Comparison of ENCODE assay signal across 8 mouse cellular contexts in the genomic region with DNA sequence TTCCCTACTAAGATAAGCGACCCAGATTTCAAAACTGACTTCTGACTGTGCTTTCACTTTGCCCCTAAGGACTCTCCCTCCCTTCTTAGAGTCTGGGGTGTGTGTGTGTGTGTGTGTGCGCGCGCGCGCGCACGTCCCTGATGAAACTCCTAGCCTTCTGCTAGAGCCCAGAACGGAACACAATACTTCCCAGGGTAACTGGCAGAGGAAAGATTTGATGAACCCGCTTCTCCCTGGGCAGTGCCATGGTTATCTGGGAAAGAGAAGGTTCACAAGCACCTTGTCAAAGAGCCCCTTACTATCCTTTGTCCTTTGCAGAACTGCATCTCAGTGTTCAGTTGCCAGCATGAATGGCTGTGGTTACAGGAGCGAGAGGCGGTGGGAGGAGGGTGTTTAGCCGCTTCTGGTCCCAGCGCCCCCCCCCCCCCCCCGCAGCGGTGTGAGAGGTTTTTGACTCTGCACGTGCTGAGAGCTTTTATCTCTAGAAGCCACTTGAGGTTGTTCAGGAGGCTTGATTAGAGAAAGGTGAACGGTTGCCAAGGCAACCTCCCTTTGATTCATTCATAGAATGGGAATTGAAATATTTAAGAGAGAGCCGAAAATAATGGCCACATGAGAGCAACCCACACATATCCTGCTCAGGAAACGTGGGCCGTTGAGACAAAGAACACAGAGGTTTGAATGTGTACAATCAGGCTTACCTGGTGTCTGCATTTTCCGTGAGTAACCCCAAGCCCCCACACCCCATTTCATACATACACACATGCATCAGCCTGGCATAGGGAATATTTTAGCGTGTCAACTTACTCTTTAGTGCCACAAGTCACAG.
DNase-seq lines count a peak whose midpoint lies in the region; ATAC-seq and TF ChIP-seq lines count a peak whose summit lies in the region.

No protein-coding gene starts in this region.

- H3K9ac ChIP-seq in liver, embryonic 12.5 days: no peak overlapping the region
- H3K9ac ChIP-seq in liver, postnatal 0 days (replicated peaks): no peak overlapping the region
- H3K9ac ChIP-seq in embryonic facial prominence, embryonic 15.5 days: no peak overlapping the region
- no peak overlapping the region for H3K9ac ChIP-seq in limb, embryonic 12.5 days (replicated peaks)
- H3K9ac ChIP-seq in neural tube, embryonic 13.5 days: peak overlapping the region; percentile 14; the same call in 1 of the 2 replicates

- H3K36me3 ChIP-seq in liver, embryonic 12.5 days: no peaks in the 10 kb centered on the region
- H3K36me3 ChIP-seq in liver, postnatal 0 days (replicated peaks; ENCODE audit: insufficient read depth, low read length): no peaks in the 10 kb centered on the region
- no peaks in the 10 kb centered on the region for H3K36me3 ChIP-seq in embryonic facial prominence, embryonic 15.5 days
- no peaks in the 10 kb centered on the region for H3K36me3 ChIP-seq in limb, embryonic 12.5 days
- no peaks in the 10 kb centered on the region for H3K36me3 ChIP-seq in neural tube, embryonic 13.5 days

- H3K9me3 ChIP-seq in liver, embryonic 12.5 days (replicated peaks): no peaks in the 10 kb centered on the region
- no peaks in the 10 kb centered on the region for H3K9me3 ChIP-seq in liver, postnatal 0 days (ENCODE audit: low read length)
- H3K9me3 ChIP-seq in embryonic facial prominence, embryonic 15.5 days (replicated peaks): no peaks in the 10 kb centered on the region
- H3K9me3 ChIP-seq in limb, embryonic 12.5 days: peaks cover 4% of the 10 kb centered on the region; the same call in 1 of the 2 replicates
- H3K9me3 ChIP-seq in neural tube, embryonic 13.5 days: no peaks in the 10 kb centered on the region

- no peaks in the 10 kb centered on the region for H3K27me3 ChIP-seq in liver, embryonic 12.5 days (replicated peaks)
- H3K27me3 ChIP-seq in liver, postnatal 0 days (ENCODE audit: insufficient read depth, low read length): no peaks in the 10 kb centered on the region
- H3K27me3 ChIP-seq in embryonic facial prominence, embryonic 15.5 days: no peaks in the 10 kb centered on the region
- H3K27me3 ChIP-seq in limb, embryonic 12.5 days: peaks cover 5% of the 10 kb centered on the region; the same call in 1 of the 2 replicates
- 0 out of 2 replicates have a peak, but pooled peaks cover 1% of the 10 kb centered on the region for H3K27me3 ChIP-seq in neural tube, embryonic 13.5 days

- no peak for DNase-seq in liver, postnatal 0 days
- no peak for DNase-seq in cerebellum, adult 9-10 months
- DNase-seq in adrenal gland, postnatal 4 days (ENCODE audit: low spot score in 2 of 2): no peak
- no peak for DNase-seq in ovary, adult 18-20 months (ENCODE audit: low spot score)

- 0 out of 2 replicates have a peak, but pooled peaks cover 4% of the 10 kb centered on the region for H3K4me1 ChIP-seq in liver, embryonic 12.5 days
- no peaks in the 10 kb centered on the region for H3K4me1 ChIP-seq in liver, postnatal 0 days (ENCODE audit: insufficient read depth)
- 0 out of 2 replicates have a peak, but pooled peaks cover 4% of the 10 kb centered on the region for H3K4me1 ChIP-seq in embryonic facial prominence, embryonic 15.5 days
- peaks cover 35% of the 10 kb centered on the region for H3K4me1 ChIP-seq in limb, embryonic 12.5 days (replicated peaks)
- peaks cover 31% of the 10 kb centered on the region for H3K4me1 ChIP-seq in neural tube, embryonic 13.5 days (replicated peaks)

- TF ChIP-seq EP300 in liver, postnatal 0 days (IDR thresholded peaks at IDR 0.05; ENCODE audit: low read depth): no peak

- no peak for TF ChIP-seq CTCF in liver, postnatal 0 days (IDR thresholded peaks at IDR 0.05; ENCODE audit: low read depth)

- no peak overlapping the region for H3K27ac ChIP-seq in liver, embryonic 12.5 days
- H3K27ac ChIP-seq in liver, postnatal 0 days (ENCODE audit: low read depth): no peak overlapping the region
- no peak overlapping the region for H3K27ac ChIP-seq in embryonic facial prominence, embryonic 15.5 days (replicated peaks)
- H3K27ac ChIP-seq in limb, embryonic 12.5 days: peak overlapping the region; percentile 88
- H3K27ac ChIP-seq in neural tube, embryonic 13.5 days (replicated peaks): peak overlapping the region; percentile 83

- 35% methylated on average over 23 of the region's 23 CpGs for WGBS in liver, embryonic 12.5 days (ENCODE audit: insufficient replicate concordance)
- 44% methylated on average over 23 of the region's 23 CpGs for WGBS in liver, postnatal 0 days (ENCODE audit: insufficient replicate concordance)
- WGBS in embryonic facial prominence, embryonic 15.5 days: 37% methylated on average over 23 of the region's 23 CpGs
- WGBS in limb, embryonic 12.5 days: 43% methylated on average over 22 of the region's 23 CpGs
- WGBS in neural tube, embryonic 13.5 days: 30% methylated on average over 23 of the region's 23 CpGs

- no peak overlapping the region for H3K4me3 ChIP-seq in liver, embryonic 12.5 days
- no peak overlapping the region for H3K4me3 ChIP-seq in liver, postnatal 0 days (ENCODE audit: low read depth, low read length)
- H3K4me3 ChIP-seq in embryonic facial prominence, embryonic 15.5 days (replicated peaks): no peak overlapping the region
- no peak overlapping the region for H3K4me3 ChIP-seq in limb, embryonic 12.5 days (replicated peaks)
- no peak overlapping the region for H3K4me3 ChIP-seq in neural tube, embryonic 13.5 days

- ATAC-seq in liver, embryonic 12.5 days: no peak
- ATAC-seq in liver, postnatal 0 days: no peak
- 0 out of 2 replicates have a peak, but pooled peaks have one; percentile 13 for ATAC-seq in embryonic facial prominence, embryonic 15.5 days (ENCODE audit: insufficient number of reproducible peaks, low FRiP score, low TSS enrichment, low read depth)
- peak; percentile 43; the same call in 1 of the 2 replicates for ATAC-seq in limb, embryonic 12.5 days (ENCODE audit: insufficient number of reproducible peaks, insufficient read depth, low FRiP score, low TSS enrichment, low read depth)
- ATAC-seq in neural tube, embryonic 13.5 days (ENCODE audit: low read depth): peak; percentile 64

- H3K4me2 ChIP-seq in liver, embryonic 12.5 days: peak overlapping the region; percentile 24
- no peak overlapping the region for H3K4me2 ChIP-seq in liver, postnatal 0 days (ENCODE audit: low read depth, low read length)
- no peak overlapping the region for H3K4me2 ChIP-seq in embryonic facial prominence, embryonic 15.5 days (replicated peaks)
- peak overlapping the region; percentile 31 for H3K4me2 ChIP-seq in limb, embryonic 12.5 days
- peak overlapping the region; percentile 15; the same call in 1 of the 2 replicates for H3K4me2 ChIP-seq in neural tube, embryonic 13.5 days

Comparison
In these comparisons a context has a peak if more than half of its experiments do, and no peak if none do; other contexts are left out.
1. H3K4me2 ChIP-seq: peak in liver, embryonic 12.5 days (single experiment), limb, embryonic 12.5 days (single experiment) and neural tube, embryonic 13.5 days (single experiment); none in liver, postnatal 0 days (single experiment) and embryonic facial prominence, embryonic 15.5 days (single experiment).
2. ATAC-seq: peak in embryonic facial prominence, embryonic 15.5 days (single experiment), limb, embryonic 12.5 days (single experiment) and neural tube, embryonic 13.5 days (single experiment); none in liver, embryonic 12.5 days (single experiment) and liver, postnatal 0 days (single experiment).
3. H3K27ac ChIP-seq: peak in limb, embryonic 12.5 days (single experiment) and neural tube, embryonic 13.5 days (single experiment); none in liver, embryonic 12.5 days (single experiment), liver, postnatal 0 days (single experiment) and embryonic facial prominence, embryonic 15.5 days (single experiment).